ENCODE assay signal across 13 mouse cellular contexts in the genomic region with DNA sequence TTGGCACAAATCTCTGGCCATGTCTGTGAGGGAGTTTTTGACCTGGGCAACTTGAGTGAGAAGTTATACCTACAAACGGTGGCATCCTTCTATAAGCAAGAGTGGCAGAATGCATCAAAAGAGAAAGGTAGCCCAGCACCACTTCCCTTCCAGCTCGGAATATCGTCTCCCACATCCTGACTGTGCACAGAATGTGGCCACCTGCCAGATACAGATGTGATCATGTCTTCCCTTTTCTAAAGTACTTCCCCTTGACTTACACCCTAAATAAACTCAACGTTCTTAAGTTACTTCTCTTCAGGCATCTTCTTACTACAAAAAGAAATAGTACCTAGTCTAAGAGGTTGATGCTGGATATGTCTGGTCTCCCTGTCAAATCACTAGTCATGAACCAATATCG.
"Had no signal": no experiment of that assay in that cellular context is flagged by ENCODE, and none has a peak within 500 bp of the region (broad histone marks: within the 10 kb centered on the region; RNA-seq: fewer than 3 reads in every experiment).

No protein-coding gene starts in this region.

- ATAC-seq: midbrain, embryonic 16.5 days had no signal

- DNase-seq: lung, adult 18-20 months; lung, embryonic 14.5 days; lung, postnatal 10 days; midbrain, embryonic 14.5 days; retina, postnatal 1 day; right cerebral cortex, adult 18-20 months; right cerebral cortex, postnatal 25 days; right cerebral cortex, postnatal 4 days; spleen, adult 18-20 months; thymus, adult 18-20 months; thymus, postnatal 14 days; thymus, postnatal 36 days had no signal
